Comparison of ENCODE assay signal across 15 mouse cellular contexts in genomic region chr4:16302135-16302534, GRCm38 (mm10).
"Had no signal": no experiment of that assay in that cellular context is flagged by ENCODE, and none has a peak within 500 bp of the region (broad histone marks: within the 10 kb centered on the region; RNA-seq: fewer than 3 reads in every experiment).

No protein-coding gene starts in this region.

- H3K4me1 ChIP-seq: neural tube, embryonic 12.5 days; stomach, embryonic 15.5 days had no signal

- H3K9ac ChIP-seq: neural tube, embryonic 12.5 days; stomach, embryonic 15.5 days had no signal

- H3K36me3 ChIP-seq: neural tube, embryonic 12.5 days; stomach, embryonic 15.5 days had no signal

- H3K27me3 ChIP-seq: neural tube, embryonic 12.5 days; stomach, embryonic 15.5 days had no signal

- H3K4me3 ChIP-seq: neural tube, embryonic 12.5 days; stomach, embryonic 15.5 days had no signal

- H3K4me2 ChIP-seq: neural tube, embryonic 12.5 days; stomach, embryonic 15.5 days had no signal

- DNase-seq: retina, postnatal 1 day; right cerebral cortex, adult 18-20 months; right cerebral cortex, postnatal 14 days; right cerebral cortex, postnatal 25 days; right cerebral cortex, postnatal 4 days; spleen, adult 18-20 months; thymus, adult 18-20 months; thymus, adult 2 months; thymus, postnatal 14 days; thymus, postnatal 25 days; thymus, postnatal 36 days; thymus, postnatal 4 days had no signal

- H3K27ac ChIP-seq: neural tube, embryonic 12.5 days; stomach, embryonic 15.5 days; stomach, postnatal 0 days had no signal

- H3K9me3 ChIP-seq: neural tube, embryonic 12.5 days; stomach, embryonic 15.5 days had no signal
